Mouse (Mus musculus) neural tube, embryonic 14.5 days (tissue): Measurements from ENCODE around the gene Iqca. TPM values are rescaled to one million over a fixed set of nuclear protein-coding genes. Genes with fewer than 3 reads are reported as not detected.

Source experiments
- ATAC-seq: fragments of 200-750 bp; cut with Nextera tagmentation; 2 replicates; pipeline ENCODE4 v1.8.0; 2017; ENCODE audit warnings: low read depth, mild to moderate bottlenecking, moderate TSS enrichment, moderate library complexity
- H3K27ac ChIP-seq: fragments of 300-500 bp; sonication (generic); 2 replicates; pipeline ENCODE4 v1.5.1; 2014; ENCODE audit warnings: low read depth, mild to moderate bottlenecking, control low read depth, low read length, moderate library complexity, mixed read lengths
- H3K27me3 ChIP-seq: fragments of 300-500 bp; sonication (generic); 2 replicates; pipeline ENCODE4 v1.6.1; 2014; ENCODE audit warnings: low read length; ENCODE audit not compliant: control insufficient read depth, insufficient read depth
- H3K36me3 ChIP-seq: fragments of 300-500 bp; sonication (generic); 2 replicates; pipeline ENCODE4 v1.6.1; 2014; ENCODE audit warnings: low read length, mixed read lengths; ENCODE audit not compliant: control insufficient read depth, insufficient read depth
- H3K4me1 ChIP-seq: fragments of 300-500 bp; sonication (generic); 2 replicates; pipeline ENCODE4 v1.6.1; 2014; ENCODE audit warnings: low read length; ENCODE audit not compliant: control insufficient read depth, insufficient read depth
- H3K4me2 ChIP-seq: fragments of 300-500 bp; sonication (generic); 2 replicates; pipeline ENCODE4 v1.6.1; 2014; ENCODE audit warnings: mild to moderate bottlenecking, low read depth, low read length, control low read depth
- H3K4me3 ChIP-seq: fragments of 300-500 bp; sonication (generic); 2 replicates; pipeline ENCODE4 v1.5.1; 2014; ENCODE audit warnings: low read depth, low read length, control low read depth, mixed read lengths
- H3K9ac ChIP-seq: fragments of 300-500 bp; sonication (generic); replicated peaks from 2 replicates; pipeline ENCODE4 v1.6.1; 2014; ENCODE audit warnings: low read depth, mild to moderate bottlenecking, control low read depth, low read length, mixed read lengths
- H3K9me3 ChIP-seq: fragments of 300-500 bp; sonication (generic); 2 replicates; pipeline ENCODE4 v1.6.1; 2016; ENCODE audit warnings: low read length; ENCODE audit not compliant: control insufficient read depth
- WGBS: fragments of 180-500 bp; shearing (Covaris S2); extraction: QIAGEN DNeasy Blood & Tissue Kit; methylation state at CpG from one replicate; pipeline ENCODE4 v1.1.7; 2014; 5-methylcytosine and 5-hydroxymethylcytosine counted together
- polyA plus RNA-seq: library from polyadenylated mRNA; unstranded; fragments of >200 nt; fragmentation: Nextera tagmentation; extraction: Ambion mirVana; gene quantifications from 2 replicates; pipeline ENCODE4 v1.2.1, GENCODE M21; 2014

Gene Iqca
- 0.70 TPM in 1 of 2 replicates, not detected in the other for polyA plus RNA-seq

DNA sequence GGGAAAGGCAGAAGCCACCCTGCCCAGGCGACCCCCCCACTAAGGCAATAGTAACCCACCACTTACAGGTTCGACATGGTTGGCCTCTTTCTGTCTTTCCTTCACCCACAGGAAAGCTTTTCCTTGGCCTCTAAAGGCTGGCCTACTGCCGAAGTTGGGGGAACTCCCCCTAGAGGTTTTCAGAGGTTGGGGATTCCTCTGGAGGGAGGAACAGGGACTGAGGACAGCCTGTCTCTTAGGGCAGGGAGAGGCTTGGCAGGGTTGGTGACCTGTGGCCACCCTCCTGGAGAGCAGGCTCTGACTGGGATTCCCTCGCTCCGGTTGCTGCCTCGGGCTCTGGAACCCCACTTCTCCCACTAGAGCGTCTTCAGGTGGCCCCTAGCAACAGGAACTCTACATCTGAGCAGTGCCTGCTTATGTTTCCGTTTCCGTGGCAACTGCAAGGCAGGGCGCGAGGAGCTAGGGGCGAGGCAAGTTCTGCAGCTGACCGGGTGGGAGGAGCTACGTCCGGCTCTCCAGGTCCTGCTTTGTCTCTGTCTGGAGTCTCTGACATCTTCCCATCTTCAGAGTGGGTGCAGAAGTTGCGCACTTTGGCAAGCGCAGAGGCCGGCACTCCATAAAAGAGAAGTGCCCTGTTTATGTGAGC lies at the start of gene Iqca:
Gene Iqca, minus strand, starts transcription at position 303 of the 646 bp plus-strand sequence.
- Histone ChIP-seq H3K9ac (no peak within 1 kb of the TSS), H3K36me3 (no peaks in the 10 kb centered on the region), H3K4me2 (peak within 1 kb of the TSS; percentile 41), H3K27me3 (no peaks in the 10 kb centered on the region), H3K4me1 (peaks cover 6% of the 10 kb centered on the region), H3K27ac (no peak within 1 kb of the TSS), H3K9me3 (no peaks in the 10 kb centered on the region), H3K4me3 (no peak within 1 kb of the TSS)
- WGBS = 4% methylated on average over 18 of the region's 18 CpGs
- peak; percentile 95 for ATAC-seq

DNA sequence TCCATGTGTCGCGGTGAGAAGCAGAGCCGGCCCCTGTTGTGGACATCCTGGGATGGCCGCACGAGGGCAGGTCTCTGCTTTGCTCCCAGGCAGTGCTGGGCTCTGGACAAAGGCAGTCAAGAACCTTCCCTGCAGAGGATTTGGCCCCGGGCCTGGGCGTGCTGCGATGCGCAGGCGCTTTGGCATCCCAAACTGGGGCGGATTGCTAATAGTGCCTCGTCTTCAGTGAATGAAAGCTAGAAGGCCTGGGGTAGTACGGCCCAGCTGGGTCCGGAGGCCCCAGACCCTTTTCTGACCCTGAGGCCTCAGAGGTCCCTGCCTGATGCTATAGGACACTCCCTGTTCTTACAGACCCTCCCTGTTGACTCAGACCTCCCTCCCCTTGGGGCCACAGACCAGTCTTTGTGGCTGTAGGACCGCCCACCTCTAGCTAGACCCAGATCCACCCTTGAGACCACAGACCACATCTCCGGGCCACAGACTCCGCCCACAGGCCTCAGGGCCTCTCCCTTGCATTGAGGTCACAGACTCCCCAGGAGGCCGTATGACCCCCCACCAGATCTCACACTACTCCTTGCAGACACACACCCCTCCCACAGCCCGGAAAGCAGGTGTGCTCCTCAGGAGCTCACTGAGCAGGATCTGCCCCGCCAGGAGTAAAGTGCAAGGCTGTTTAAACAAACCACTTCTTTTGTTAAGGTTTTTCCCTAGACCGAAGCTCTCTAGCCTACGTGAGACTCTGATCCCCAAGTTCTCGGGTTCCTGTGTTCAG lies 49.2 kb upstream of the Iqca start:
- peaks cover 15% of the 10 kb centered on the region for H3K4me1 ChIP-seq
- peak overlapping the region; percentile 12; the same call in 1 of the 2 replicates for H3K4me2 ChIP-seq
- 3% methylated on average over 23 of the region's 23 CpGs for WGBS
- no peaks in the 10 kb centered on the region for H3K27me3 ChIP-seq
- peak; percentile 60; the same call in 1 of the 2 replicates for ATAC-seq
- no peaks in the 10 kb centered on the region for H3K36me3 ChIP-seq
- no peak overlapping the region for H3K4me3 ChIP-seq
- H3K27ac ChIP-seq = no peak overlapping the region
- H3K9ac ChIP-seq = no peak overlapping the region
- H3K9me3 ChIP-seq = no peaks in the 10 kb centered on the region

DNA sequence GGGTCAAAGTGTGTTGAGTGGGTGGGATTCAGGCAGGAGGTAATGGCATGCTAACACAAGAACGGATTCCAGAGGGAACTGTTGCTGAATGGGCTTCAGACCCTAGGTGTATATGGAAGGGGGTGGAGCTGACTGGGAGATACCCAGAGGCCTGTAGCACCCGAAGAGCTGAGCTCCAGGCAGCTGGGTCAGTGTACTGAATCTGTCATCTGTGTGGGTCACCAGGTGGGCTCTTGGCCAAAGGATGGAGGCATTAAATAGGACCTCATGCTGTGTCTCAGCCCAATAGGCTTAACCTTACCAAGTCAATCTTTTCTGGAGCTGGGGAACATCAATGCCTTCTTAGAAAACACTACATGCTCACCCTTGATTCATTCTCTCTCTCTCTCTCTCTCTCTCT lies 48.5 kb upstream of the Iqca start:
- WGBS = 66% methylated on average over 2 of the region's 2 CpGs
- Histone ChIP-seq H3K4me1 (peaks cover 10% of the 10 kb centered on the region), H3K9ac (no peak overlapping the region), H3K27me3 (no peaks in the 10 kb centered on the region), H3K9me3 (no peaks in the 10 kb centered on the region), H3K4me3 (no peak overlapping the region), H3K27ac (no peak overlapping the region), H3K36me3 (no peaks in the 10 kb centered on the region), H3K4me2 (no peak overlapping the region)
- ATAC-seq = no peak

DNA sequence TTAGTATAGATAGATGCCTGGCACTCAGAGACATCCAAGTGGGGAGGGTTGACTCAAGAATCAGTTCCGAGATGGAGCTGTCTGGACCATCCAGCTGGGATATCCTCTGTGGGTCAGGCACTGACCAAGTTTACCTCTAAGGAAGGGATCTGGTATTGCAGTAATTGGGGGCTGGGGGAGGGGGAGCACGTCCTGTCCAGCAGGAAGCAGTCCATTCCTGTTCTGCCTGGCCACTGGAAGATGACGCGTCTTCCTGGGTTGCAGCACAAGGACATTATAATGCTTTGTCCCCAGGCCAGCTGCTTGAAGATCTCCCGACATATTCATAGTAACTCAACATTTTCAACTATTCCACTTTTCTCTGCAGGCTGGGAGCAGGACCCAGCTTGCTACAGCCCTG lies 48.0 kb upstream of the Iqca start:
- H3K9ac ChIP-seq = no peak overlapping the region
- WGBS = 91% methylated on average over 5 of the region's 5 CpGs
- peaks cover 7% of the 10 kb centered on the region; the same call in 1 of the 2 replicates for H3K4me1 ChIP-seq
- ATAC-seq = no peak
- no peaks in the 10 kb centered on the region for H3K9me3 ChIP-seq
- no peak overlapping the region for H3K27ac ChIP-seq
- H3K4me2 ChIP-seq = no peak overlapping the region
- no peak overlapping the region for H3K4me3 ChIP-seq
- H3K36me3 ChIP-seq = no peaks in the 10 kb centered on the region
- no peaks in the 10 kb centered on the region for H3K27me3 ChIP-seq

DNA sequence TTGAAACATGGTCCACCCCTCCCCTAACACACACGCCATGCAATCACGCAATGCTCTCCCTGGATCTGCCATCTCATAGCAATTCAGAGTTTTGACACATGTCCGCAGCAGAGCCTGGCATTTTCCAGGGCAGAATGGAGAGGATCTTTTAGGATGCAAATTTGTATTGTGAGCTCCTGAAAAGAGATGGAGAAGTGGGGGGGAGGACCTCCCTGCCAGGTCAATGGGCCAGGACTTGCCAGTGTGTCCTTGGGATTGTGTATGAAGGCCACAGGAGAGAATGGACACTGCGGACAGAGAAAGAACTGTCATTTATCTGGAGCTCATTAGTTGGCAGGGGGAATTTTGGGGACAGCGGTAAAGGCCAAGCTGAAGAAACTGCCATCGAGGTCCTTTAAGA lies 35.8 kb upstream of the Iqca start:
- WGBS = 36% methylated on average over 6 of the region's 6 CpGs
- Histone ChIP-seq H3K9ac (no peak overlapping the region), H3K4me2 (no peak overlapping the region), H3K4me1 (no peaks in the 10 kb centered on the region), H3K4me3 (no peak overlapping the region), H3K27me3 (no peaks in the 10 kb centered on the region), H3K36me3 (no peaks in the 10 kb centered on the region), H3K9me3 (no peaks in the 10 kb centered on the region), H3K27ac (no peak overlapping the region)
- ATAC-seq = no peak

DNA sequence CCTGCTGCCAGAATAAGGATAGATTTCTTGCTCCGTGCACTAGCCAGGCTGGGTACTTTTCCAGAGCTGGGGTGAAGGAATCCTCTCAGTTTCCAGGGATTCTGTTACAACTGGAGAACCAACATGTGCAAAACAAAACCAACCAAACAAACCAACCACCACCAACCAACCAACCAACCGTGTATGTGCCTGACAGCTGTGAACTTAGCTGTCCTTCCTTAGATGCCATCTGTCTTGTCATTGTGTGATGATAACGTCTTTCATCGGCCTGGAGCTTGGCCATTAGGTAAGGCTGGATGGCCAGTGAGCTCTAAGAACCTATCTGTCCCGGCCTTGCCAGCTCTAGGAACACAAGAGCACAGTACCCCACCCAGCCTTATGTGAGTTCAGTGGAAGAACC lies 33.7 kb upstream of the Iqca start:
- no peaks in the 10 kb centered on the region for H3K9me3 ChIP-seq
- H3K9ac ChIP-seq = no peak overlapping the region
- no peaks in the 10 kb centered on the region for H3K27me3 ChIP-seq
- no peak overlapping the region for H3K4me3 ChIP-seq
- H3K4me2 ChIP-seq = no peak overlapping the region
- no peaks in the 10 kb centered on the region for H3K4me1 ChIP-seq
- 90% methylated on average over 5 of the region's 5 CpGs for WGBS
- H3K36me3 ChIP-seq = no peaks in the 10 kb centered on the region
- no peak overlapping the region for H3K27ac ChIP-seq
- no peak for ATAC-seq

DNA sequence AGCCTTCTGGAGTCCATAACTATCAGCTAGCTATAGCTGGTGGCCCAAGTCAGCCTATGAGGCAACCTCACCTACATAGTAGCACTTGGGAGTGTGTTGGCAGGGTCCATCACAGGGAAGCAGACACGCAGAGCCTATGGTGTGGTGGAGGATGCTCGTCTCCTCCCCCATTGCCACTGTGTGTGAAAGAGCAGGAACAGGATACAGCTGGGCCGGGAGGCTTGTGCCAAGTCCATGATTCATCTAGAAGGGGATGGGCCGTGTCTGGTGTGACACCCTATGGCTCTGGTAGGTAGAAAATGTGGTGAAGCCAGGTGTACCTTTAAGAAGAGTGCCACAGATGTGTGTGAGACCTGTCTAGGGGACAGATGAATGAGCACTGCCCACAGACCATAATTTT lies 33.0 kb upstream of the Iqca start:
- ATAC-seq = no peak
- Histone ChIP-seq H3K4me3 (no peak overlapping the region), H3K9me3 (no peaks in the 10 kb centered on the region), H3K27me3 (no peaks in the 10 kb centered on the region), H3K9ac (no peak overlapping the region), H3K36me3 (no peaks in the 10 kb centered on the region), H3K4me2 (no peak overlapping the region), H3K27ac (no peak overlapping the region), H3K4me1 (no peaks in the 10 kb centered on the region)
- 90% methylated on average over 4 of the region's 4 CpGs for WGBS

DNA sequence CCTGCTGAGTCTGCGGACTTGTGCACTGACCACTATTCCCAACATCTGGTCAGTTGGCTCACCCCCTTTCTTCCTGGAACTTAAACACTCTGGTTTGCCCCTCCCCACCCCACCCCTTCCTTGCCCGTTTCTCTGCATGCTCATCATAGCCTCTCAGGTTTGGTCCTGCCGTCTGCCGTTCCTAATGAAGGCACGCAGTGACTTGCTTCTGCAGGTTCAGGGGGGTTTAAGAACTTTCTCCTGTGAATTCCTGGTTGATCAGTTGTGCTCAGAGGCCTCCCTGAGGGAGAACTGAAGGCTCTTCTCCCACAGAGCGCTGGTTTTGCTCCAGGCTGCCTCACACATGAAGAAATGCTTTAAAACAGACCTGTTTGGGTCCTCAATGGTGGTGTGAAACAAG lies 30.4 kb upstream of the Iqca start:
- H3K9ac ChIP-seq = no peak overlapping the region
- no peaks in the 10 kb centered on the region for H3K4me1 ChIP-seq
- H3K4me2 ChIP-seq = no peak overlapping the region
- no peak overlapping the region for H3K4me3 ChIP-seq
- no peak overlapping the region for H3K27ac ChIP-seq
- no peak for ATAC-seq
- 64% methylated on average over 6 of the region's 6 CpGs for WGBS
- no peaks in the 10 kb centered on the region for H3K27me3 ChIP-seq
- no peaks in the 10 kb centered on the region for H3K9me3 ChIP-seq
- H3K36me3 ChIP-seq = no peaks in the 10 kb centered on the region

DNA sequence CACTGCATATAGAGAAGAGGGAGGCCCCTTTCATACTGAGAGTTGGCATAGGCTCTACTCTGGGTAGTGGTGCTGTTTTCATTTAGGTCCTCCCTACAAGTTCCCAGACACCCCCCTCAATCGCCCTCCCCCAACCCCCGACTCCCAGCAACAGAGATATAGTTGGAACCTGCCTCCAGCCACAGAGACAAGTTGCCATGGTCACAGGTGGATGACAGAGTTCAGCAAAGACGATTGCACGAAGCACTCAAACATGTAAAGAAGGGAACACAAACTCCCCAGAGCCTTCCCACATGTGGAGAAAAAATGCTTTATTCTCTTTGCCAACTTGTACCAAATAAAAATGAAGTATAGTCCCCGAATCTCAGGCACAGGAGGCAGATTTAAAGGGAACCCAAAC lies 29.3 kb upstream of the Iqca start:
- Histone ChIP-seq H3K4me1 (no peaks in the 10 kb centered on the region), H3K4me3 (no peak overlapping the region), H3K36me3 (no peaks in the 10 kb centered on the region), H3K27me3 (no peaks in the 10 kb centered on the region), H3K27ac (no peak overlapping the region), H3K9ac (no peak overlapping the region), H3K4me2 (no peak overlapping the region), H3K9me3 (no peaks in the 10 kb centered on the region)
- no peak for ATAC-seq
- 72% methylated on average over 5 of the region's 5 CpGs for WGBS
